Mouse (Mus musculus) hematopoietic stem cell, adult 5-6 weeks (primary cell): ENCODE measurements around the gene Nat14. TPM values are rescaled to one million over a fixed set of nuclear protein-coding genes. Genes with fewer than 3 reads are reported as not detected.
"Not testable (repeated sequence)": the region's sequence is repeated elsewhere in the genome, so short reads cannot be mapped to it uniquely, and the experiment has no call there.

Experiments
- ATAC-seq, 2 experiments: fragments of 125-278 bp in 1 of 2; replicated peaks in 1 of 2; 2 replicates each; pipeline ENCODE4 v1.8.0; 2016 to 2017; ENCODE audit warnings: inconsistent platforms in 2 of 2, mild to moderate bottlenecking in 2 of 2, moderate number of reproducible peaks in 2 of 2, low read depth in 1 of 2, moderate TSS enrichment in 1 of 2; ENCODE audit not compliant: low FRiP score in 2 of 2, poor library complexity in 2 of 2, severe bottlenecking in 2 of 2, insufficient read depth in 1 of 2, low TSS enrichment in 1 of 2
- total RNA-seq: library from RNA; stranded (forward); fragments of 172-1452, 232-1000 nt; gene quantifications from 2 replicates; pipeline ENCODE4 v1.2.3, GENCODE M21; 2017

Nat14 gene
- not detected in 2 replicates for total RNA-seq

DNA sequence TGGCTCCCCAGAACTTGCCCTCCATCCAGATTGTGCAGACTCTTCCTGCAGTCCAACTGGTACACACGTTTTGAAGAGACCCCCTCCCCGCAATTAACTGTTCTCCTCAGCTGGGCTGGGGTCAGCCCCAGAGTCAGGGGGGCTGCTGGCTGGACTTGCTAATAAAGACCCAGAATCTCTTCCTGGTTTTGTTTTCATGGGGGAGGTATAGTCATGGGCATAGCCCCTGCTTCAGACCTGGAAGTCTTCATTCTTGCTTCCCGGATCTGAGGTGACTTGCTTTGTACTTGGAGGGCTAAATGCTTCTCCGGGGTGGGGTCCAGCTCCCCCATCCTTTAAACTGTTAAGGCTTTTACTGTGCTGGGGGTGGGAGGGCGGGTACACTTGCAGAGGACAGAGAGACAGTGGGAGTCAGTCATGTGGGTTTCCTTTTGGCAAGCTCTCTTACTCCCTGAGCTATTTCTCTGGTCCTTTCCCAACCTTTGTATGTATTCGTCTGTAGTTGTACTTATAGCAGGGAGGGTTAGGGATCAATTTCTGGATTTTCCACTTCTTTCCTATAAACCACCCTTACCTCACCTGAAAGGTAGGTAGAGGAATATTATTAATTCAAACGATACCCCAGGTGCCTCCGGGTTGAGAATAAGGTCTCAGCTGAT, at the start of gene Nat14:
Gene Nat14 (plus strand): TSS at position 205 of the 659 bp plus-strand sequence.
- ATAC-seq, result no peak

DNA sequence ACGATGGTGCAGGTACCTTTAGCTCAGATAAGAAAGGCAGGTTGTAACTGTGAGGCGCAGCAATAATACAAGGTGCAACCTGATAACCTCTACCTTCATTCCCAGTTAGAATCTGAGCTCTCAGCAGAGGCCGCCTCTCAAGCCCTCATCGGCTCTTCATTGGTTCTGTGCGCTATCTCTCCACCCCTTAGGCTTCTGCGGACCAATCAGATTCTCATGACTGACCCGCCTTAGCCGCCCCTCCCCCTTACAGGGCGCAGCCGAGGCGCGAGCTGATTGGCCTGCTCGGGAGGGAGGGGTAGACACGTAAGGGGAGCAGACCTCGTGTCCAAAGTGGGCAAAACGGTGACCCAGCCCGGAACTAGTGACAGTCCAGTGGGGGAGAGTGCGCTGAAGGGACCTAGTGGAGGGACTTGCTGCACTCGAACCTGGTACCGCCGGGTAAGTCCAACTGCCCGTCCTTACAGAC, 45.0 kb upstream of the Nat14 start, which contains the start of gene Isoc2a:
Gene Isoc2a (plus strand): TSS at position 401 of the 469 bp plus-strand sequence.
- peak; percentile 100 for ATAC-seq

DNA sequence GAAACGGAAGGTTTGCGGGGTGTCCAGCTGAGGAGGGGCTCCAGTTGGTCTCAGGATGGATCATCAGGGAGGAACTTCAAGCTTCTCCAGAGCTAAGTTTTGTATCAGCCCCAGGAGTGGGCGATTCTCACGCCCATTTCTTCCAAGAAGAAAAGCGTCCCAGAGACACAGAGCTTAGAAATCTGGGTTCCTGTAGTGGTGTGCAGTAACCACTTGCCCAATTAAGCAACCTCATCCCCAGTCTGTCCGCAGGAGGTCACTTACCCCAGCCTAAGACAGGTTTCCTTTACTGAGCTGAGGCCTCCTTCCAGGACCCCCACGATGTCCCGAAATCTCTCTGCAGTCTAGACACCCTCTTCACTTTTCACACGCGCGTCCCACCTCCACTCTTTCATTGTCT, 44.6 kb upstream of the Nat14 start:
- peak in 1 of 2 experiments; percentile 28; a peak in 3 of 4 replicates for ATAC-seq

DNA sequence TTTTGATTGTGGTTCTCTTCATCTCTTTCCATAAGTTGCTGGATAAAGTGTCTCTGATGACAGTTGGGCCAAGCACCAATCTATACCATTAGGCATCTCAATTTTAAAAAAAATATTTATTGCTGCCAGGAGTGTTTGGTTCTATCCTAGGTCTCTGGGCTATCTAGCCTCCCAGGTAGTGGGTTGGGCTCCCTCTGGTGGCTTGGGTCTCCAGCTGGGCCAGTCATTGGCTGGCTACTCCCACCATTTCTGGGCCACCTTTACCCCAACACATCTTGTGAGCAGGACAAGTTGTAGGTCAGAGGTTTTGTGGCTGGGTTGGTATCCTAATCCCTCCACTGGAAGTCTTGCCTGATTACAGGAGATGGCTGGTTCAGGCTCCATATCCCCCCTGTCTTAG, 43.6 kb upstream of the Nat14 start:
- no peak for ATAC-seq

DNA sequence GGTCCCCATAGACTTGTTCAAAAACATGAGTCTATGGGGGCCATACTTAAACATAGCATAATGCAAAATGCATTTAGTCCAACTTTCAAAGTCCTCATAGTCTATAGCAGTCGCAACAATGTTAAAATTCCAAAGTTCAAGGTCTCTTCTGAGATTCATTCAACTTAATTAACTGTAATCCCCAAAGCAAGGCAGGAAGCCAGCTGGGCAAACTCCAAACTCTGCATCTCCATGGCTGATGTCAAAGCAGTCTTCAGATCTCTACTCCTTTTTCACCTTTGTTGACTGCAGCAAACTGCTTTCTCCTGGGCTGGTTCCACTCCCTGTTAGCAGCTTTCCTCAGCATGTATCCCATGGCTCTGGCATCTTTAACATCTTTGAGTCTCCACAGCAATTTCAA, 42.8 kb upstream of the Nat14 start:
- ATAC-seq, result not testable (repeated sequence)

DNA sequence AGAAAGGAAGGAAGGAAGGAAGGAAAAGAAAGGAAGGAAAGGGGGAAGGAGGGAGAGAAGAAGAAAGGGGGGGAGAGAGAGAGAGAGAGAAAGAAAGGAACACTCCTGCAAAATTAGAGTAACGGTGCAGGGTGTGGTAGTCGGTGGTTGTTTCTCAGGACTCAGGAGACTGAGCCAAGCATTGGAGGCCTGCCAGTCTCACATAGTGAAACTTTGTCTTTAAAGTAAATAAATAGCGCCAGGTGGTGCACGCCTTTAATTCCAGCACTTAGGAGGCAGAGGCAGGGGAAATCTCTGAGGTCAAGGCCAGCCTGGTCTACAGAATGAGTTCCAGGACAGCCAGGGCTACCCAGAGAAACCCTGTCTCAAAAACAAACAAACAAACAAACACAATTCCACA, 35.1 kb upstream of the Nat14 start:
- no peak for ATAC-seq

DNA sequence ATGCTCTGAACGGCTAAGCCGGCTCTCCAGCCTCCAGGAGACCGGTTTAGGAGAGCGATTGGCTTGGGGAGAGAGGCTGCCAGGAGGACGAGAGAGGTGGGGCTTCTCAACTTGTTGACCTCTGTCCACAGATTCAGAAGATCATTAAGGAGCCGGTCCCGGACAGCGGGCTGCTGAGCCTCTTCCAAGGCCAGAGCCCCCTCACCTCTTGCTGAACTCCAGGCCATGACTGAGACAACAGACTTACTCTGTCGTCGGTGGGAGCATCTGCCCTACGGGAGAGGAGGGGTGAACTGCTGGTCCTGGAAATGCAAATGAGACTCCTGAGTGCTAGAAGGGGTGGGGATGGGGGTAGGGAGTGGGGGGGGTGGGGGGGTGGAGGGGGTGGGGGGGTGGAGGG, 26.6 kb upstream of the Nat14 start:
- no peak for ATAC-seq

DNA sequence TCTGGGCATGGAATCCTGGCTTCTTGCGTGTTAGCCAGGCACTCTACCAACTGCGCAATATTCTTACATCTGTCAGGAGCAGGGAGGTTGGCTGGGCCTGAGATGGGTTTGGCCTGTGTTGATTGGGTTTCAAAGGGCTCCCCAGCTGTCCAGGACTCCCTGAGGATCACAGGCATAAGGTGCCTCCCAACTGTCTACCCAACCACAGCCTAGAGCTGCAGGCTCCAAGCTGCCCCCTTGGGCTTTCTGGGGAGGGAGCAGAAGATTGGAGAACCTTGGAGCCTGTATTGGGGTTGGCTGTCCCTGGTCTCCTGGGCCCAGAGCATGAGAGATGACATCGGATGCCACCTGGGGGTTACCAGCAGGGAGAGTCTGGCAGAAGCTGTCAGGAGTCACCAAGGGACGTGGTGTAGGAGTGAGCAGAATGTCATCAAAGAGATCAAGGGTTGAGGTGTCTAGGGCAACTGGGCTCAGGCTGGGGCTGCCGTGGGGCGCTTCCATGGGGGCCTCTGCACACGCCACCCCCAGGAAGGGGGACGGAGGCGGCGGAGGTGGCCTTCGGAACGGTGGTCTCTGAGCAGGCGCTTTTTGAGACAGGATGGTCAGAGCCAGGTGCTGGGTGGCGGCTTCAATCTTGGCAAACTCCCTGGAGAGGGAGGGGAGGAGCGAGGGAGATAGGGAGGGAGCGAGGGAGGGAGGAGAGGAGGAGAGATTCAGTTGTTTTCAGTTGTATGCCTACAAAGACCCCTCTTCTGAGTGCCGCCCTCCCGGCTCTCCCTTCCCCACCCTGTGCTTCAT, 22.8 kb upstream of the Nat14 start:
- no peak; a peak in 1 of 4 replicates for ATAC-seq

DNA sequence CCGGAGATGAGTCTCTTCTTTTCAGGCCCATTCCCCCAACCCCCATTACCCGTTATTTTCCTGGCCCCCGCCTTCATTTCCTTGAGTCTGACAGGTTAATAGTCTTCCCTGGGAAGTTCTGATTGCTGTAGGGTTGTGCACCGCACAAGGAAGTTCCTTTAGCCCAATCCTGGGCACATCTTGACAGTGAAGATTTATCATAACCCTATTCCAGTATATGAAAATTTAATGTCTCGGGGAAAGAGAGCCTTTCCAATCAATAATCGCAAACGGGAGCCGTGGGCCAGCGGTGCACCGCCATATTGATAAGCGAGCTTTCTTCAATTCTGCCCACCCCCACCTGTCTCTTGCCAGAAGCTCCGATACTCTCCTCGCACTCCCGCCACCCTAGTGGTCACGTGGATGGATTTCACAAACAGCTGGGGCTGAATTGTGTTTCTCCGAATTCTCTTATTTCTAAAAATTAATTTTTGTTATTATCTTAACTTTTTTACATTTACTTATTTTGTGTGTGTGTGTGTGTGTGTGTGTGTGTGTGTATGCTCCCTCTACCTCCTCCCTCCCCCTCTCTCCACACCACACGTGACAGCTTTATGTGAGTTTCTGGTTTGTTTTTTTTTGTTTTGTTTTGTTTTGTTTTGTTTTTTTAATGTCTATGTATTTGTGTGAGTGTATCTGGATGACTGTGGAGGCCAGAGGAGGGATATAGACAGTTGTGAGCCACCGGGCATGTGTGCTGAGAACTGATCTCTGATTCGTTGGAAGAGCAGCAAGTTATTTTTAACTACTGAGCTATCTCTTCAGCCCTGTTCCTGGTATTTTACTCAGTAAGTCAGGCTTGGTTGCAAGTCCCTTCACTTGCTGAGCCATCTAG, 21.9 kb upstream of the Nat14 start:
- peak; percentile 4 to 52; a peak in 1 of 4 replicates for ATAC-seq

DNA sequence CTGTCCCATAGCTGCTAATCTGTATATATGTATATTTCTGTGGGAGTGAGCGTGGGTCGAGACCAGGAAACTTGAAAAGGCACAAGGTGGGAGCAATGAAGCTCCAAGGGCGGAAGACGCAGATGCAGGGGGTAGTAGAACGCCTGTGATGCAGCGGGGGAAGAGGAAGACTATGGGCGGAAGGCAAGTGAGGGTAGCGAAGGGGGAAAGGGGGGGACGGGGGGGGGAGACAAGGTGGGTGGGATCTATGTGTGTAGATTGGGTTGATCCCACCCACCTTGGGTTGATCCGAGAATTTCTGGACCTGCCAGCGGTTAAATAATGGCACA, 21.3 kb upstream of the Nat14 start:
- ATAC-seq, result no peak

DNA sequence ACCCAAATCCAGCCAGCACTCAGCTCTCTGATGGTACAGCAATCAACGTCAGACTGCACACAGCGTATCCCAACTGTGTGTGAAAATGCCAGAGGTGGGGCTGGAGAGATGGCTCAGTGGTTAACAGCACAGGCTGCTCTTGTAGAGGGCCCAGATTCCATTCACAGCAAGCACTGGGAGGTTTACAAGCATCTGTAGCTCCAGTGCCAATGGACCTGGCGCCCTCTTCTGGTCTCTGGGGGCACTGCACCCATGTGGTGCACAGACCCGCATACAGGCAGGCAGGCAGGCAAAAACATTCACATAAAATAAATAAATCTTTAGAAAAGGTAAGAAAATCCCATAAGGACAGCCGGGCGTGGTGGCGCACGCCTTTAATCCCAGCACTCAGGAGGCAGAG, 20.7 kb upstream of the Nat14 start:
- no peak; a peak in 1 of 4 replicates for ATAC-seq

DNA sequence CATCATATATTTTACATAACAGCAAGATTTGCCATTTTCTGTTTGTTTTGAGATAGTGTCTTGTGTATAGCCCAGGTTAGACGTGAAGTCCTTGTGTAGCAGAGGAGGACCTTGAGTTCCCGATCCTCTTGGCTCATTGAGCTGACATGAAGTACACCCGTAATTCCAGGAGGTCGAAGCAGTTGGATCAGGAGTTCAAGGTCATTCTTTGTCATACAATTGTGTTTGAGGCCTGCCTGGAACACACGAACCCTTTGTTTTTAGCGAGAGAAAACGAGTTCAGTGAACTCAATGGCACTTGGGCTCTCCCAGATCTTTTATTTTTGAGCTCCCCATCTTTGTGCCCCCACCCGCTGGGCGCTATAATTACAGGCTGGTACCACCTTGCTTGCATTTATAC, 19.4 kb upstream of the Nat14 start:
- ATAC-seq, result no peak

DNA sequence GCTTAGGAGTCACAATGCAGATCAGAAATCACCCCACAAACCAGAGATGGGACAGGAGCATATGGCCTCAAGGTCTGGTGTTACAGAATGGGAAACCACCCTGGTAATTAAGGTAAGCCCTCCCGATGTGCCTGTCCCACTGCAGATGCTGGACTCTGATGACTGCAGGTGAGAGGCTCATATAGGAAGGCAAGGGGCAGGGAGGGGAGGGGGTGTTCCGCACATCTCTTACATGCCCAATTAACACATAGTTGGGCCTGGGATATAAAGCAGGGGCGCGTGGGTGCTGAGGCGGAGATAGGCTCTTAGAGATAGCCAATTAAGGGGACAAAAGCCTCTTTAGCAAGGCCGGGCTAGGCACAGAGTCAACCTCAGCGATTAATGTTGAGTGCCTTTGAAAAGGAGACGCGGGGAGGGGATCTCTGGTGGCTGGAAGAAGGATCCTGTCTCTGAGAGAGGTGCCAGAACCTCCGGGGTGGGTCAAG, 15.3 kb upstream of the Nat14 start, which contains the start of gene Gm36210:
Gene Gm36210 (minus strand): TSS at position 51 of the 485 bp plus-strand sequence.
- ATAC-seq, result no peak

DNA sequence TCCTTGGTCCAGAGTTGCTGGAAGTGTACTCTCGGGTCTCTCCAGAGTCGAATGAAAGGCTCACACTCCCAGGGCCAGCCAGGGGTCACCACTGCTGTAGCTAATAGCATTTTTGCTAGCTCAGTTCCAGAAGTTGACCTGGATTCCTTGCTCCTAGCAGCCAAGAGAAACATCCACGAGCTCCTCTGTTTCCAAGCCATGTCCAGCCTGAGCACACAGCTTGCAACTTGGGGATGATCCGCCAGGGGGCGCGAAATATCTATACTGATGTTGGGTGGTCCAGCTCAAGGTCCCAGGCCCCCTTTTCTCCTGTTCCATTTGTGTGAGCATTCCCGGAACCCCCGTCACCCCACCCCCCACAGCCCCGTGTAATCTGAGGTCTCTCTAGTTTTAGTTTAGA, 10.3 kb upstream of the Nat14 start:
- ATAC-seq, result no peak

DNA sequence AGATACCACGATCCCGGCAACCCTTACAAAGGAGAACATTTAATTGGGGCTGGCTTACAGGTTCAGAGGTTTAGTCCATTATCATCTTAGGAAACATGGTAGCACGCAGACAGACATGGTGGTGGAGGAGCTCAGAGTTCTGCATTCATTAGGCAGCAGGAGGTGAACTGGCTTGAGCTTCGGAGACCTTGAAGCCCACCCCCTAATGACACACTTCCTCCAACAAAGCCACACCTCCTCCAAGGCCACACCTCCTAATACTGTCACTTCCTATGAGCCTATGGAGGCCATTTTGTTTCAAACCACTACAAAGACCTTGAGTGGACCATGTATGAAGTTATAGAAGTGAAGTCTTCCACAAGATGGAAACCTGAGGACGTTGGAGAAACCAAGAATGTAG, 9.6 kb upstream of the Nat14 start:
- ATAC-seq, result no peak

DNA sequence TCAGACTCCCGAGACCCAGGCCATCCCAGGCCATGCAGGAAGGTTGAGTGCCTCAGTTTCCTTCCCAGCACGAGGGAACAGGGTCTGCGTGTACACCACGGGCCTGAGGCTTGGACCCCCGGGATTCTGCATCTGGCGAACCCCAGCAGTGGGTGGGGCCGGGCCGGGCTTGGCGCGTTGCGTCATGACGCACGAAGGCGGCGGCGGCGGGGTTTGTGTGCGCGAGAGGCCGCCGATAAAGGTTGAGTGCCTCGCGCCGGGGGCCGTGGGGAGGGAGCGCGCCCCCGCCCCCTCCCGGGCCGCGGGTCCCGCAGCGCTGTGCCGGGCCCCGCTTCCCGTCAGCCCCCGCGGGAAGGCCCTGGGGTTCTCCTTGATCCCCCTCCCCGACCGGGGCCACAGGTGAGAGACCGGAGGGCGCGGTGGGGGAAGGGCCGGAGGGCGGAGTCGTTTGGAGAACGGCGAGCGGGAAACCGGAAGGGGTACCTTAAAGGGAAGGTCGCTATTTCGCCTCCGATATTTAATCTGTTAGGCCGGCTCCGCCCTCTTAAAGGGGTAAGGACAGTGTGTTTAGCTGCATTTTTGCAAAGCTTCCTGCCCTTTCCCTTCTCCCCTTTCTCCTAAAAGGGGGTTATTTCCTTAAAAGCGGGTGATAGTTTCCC, 6.7 kb upstream of the Nat14 start, which contains the start of gene Zfp628:
Gene Zfp628 (plus strand): TSS at position 211 of the 659 bp plus-strand sequence.
- peak; percentile 73 to 85 for ATAC-seq
